Mouse (Mus musculus) gastrocnemius, postnatal 36 days (tissue): ENCODE results near the gene Tcp11x2. TPM values are rescaled to one million over a fixed set of nuclear protein-coding genes. Genes with fewer than 3 reads are reported as not detected.

Source experiments
- DNase-seq, 2 experiments: peaks; one replicate each; pipeline ENCODE4 v3.0.0; 2022
- intact Hi-C: fragments of 180-260 bp; cut with DNase I; formaldehyde crosslinking; loops from one replicate; pipeline ENCODE4 v1.15.1; 2025
- long read RNA-seq, 2 experiments: library from polyadenylated mRNA; stranded (forward); transcript quantifications; one replicate each; pipeline ENCODE4 v2.0.0; 2021
- total RNA-seq, 2 experiments: library from RNA; stranded (reverse); gene quantifications; 2 replicates each; pipeline ENCODE4 v1.2.3; 2021

Tcp11x2 gene
- not detected for total RNA-seq
- long read RNA-seq, experiment 1, result 0 reads
- long read RNA-seq, experiment 2, result 0 reads

DNA sequence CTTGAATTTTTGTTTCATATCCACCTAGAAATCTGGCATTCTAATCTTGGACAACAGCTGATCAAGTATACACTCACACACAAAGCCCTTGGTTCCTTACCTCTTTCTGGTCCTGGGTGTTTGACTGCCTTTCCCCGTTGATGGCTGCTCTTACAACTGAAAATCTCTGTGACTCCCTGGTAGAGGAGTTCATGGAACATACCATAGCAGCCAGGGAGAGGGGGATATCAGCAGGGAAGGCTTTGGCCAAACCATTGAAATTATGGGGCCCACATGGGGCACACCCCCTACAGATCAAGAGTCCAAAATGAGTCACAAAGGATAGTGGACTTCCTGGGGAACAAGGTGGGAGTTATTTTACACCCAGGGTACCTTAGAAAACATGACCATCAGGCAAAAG is at the start of gene Tcp11x2:
Gene Tcp11x2, minus strand, starts transcription at position 158 of the 400 bp plus-strand sequence.
- intact Hi-C loops, result no loop called here
- no peak for DNase-seq

DNA sequence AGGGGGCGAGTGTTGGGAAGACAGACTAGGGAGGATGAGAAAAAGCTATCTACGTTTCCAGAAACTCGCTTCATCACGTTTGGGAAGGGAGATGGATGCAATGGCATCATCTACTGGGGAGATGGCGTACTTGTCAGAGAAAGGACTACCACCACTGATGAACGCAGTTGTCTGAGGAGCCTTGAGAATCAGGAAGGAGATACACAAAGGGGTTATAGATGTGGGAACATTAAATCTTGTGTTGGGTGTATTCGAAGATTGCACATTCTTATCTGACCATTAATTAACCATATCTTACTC is 49.4 kb upstream of the Tcp11x2 start:
- intact Hi-C loops, result no loop called here
- DNase-seq, result no peak

- intact Hi-C loops, result no loop called here
- DNase-seq, result peak; percentile 71 to 76
Measured at GRCm38 (mm10) chrX:135742304-135743055, 48.9 kb upstream of the Tcp11x2 start, which contains the start of the genes Armcx5 and Gprasp1. Gene Armcx5, plus strand, starts transcription at chrX:135742733. Gene Gprasp1, plus strand, starts transcription at chrX:135742733.

- intact Hi-C loops, result no loop called here
Measured at GRCm38 (mm10) chrX:135738730-135739520, 45.3 kb upstream of the Tcp11x2 start.

GRCm38 (mm10) chrX:135725161-135725560 is 31.6 kb upstream of the Tcp11x2 start, which contains the start of gene Tmsb15a:
Gene Tmsb15a, minus strand, starts transcription at chrX:135725261.
- intact Hi-C loops, result no loop called here

More at GRCm38 (mm10) chrX:135738730-135739520, 45.3 kb upstream of the Tcp11x2 start:
- DNase-seq, result no peak

GRCm38 (mm10) chrX:135712845-135713244 is 19.3 kb upstream of the Tcp11x2 start:
- intact Hi-C loops, result no loop called here
- no peak for DNase-seq

More at GRCm38 (mm10) chrX:135725161-135725560, 31.6 kb upstream of the Tcp11x2 start, which contains the start of gene Tmsb15a:
- no peak for DNase-seq

DNA sequence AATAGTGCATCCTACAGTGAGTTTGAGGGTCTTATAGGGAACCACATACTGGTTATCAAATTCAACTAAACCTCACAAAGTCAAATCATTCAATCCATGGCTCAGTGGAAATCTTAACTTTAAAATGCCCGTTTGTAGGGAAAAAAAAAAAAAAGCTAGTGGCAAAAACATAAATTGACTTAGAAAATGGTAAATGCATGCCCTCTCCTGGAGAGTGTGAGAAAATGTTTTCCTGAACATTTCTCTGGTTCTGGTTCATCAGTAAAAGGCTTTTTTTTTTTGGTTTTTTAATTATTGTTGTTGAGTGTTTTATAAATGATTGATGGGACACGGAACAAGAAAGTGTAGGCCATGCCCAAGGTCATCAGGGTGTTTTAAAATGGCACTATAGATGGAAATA is 10.8 kb upstream of the Tcp11x2 start:
- intact Hi-C loops, result loop anchor here (2.0 kb wide), 1 partner anchor 52 kb away; no protein-coding TSS in a partner anchor

DNA sequence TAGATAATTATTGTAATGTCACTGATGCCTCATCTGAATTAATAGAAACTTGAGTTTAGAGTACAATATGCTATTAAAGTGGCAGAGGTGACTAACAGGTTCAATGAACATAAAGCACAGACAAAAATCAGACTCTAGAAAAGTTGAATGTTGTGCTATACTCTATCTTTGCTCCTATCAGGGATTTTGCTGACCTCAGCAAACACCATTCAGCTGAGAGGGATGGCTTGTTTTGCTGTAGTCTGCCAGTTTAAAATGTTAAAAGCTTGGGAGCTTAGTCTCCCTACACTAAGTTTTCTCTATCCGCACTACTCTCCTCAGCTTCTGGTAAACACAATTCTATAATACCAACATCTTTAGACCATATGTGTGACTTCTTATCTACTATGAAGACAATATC is 9.5 kb upstream of the Tcp11x2 start:
- no peak for DNase-seq
- intact Hi-C loops, result no loop called here

More for the DNA sequence above, 10.8 kb upstream of the Tcp11x2 start:
- no peak for DNase-seq

DNA sequence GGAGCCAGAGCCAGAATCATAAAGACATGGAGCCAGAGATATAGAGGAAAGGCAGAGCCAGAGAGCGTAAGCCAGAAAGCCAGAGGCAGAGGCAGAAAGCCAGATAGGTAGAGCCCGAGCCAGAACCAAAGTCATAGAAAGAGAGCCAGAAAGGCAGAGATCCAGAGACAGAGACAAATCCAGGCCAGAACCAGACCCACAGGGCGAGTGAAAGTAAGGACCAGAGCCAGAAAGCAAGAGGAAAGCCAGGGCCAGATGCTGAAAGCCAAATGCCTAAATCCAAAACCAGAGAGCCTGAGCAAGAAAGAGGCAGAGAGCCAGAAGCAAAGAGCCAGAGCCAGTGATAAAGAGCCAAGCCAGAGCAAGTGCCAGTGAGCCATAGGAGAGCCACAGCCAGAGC is 5.8 kb downstream of the Tcp11x2 start:
- intact Hi-C loops, result no loop called here
- DNase-seq, result no peak

- intact Hi-C loops, result no loop called here
- no peak for DNase-seq
Measured at GRCm38 (mm10) chrX:135681858-135682257, 11.7 kb downstream of the Tcp11x2 start.

DNA sequence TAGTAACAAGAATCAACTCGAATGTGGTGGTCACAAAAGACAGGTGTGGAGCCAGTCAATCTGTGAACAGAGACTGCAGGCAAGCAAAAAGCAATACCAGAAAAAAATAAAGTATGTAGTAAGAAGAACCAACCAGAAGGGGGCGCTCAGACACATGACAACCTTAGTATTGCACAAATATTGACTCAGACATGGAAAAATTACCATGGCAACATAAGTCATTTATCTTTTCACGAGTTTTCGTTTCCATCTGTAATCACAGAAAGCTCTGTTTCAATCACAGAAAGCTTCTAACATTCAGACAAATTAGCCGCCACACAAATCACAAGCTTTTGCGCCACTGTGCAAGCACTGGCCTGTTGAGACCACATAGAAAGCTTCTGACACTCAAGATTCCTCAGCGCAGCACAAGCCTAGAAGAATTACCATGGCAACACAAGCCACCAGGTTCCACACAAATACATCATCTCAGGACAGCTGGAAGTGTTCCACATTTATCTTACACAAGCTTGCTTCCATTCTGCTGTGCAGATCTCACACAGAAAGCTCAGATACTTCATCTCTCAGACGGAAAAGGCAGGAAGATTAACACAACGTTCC is 41.3 kb downstream of the Tcp11x2 start:
- DNase-seq, result no peak
- intact Hi-C loops, result loop anchor here (2.0 to 10.0 kb wide), 2 partner anchors 53 to 193 kb away; no protein-coding TSS in a partner anchor

- no peak for DNase-seq
- intact Hi-C loops, result no loop called here
Measured at GRCm38 (mm10) chrX:135627605-135628004, 66.0 kb downstream of the Tcp11x2 start, which contains the start of gene Prame. Gene Prame, minus strand, starts transcription at chrX:135627705.

Other genes with a start within 250 kb of the Tcp11x2 start
- gene AV320801, start 199.2 kb downstream of the Tcp11x2 start, total RNA-seq, result not detected
- not detected for gene Nxf7, start 95.0 kb downstream of the Tcp11x2 start, total RNA-seq
- not detected for gene Prame, start 66.1 kb downstream of the Tcp11x2 start, total RNA-seq
- not detected for gene Tmsb15a, start 31.5 kb upstream of the Tcp11x2 start, total RNA-seq
- gene Armcx5, start 48.9 kb upstream of the Tcp11x2 start, total RNA-seq, result 1 to 10 TPM; 2.6 to 3.8 TPM
- 10 to 100 TPM; 13.7 to 16.2 TPM for gene Gprasp1, start 48.9 kb upstream of the Tcp11x2 start, total RNA-seq
- 1 to 10 TPM; 2.3 to 5.3 TPM for gene Bhlhb9, start 103.8 kb upstream of the Tcp11x2 start, total RNA-seq
- gene Gprasp2, start 145.2 kb upstream of the Tcp11x2 start, total RNA-seq, result 1 to 10 TPM in 1 of 2 experiments, under 1 TPM in 1; 0.72 to 1.9 TPM